Mouse (Mus musculus): ENCODE measurements around the gene Rpl14.

Gene Rpl14

GRCm38 (mm10) chr9:120603512-120603908 lies 32.3 kb downstream of the Rpl14 start:
- no peak for DNase-seq (ENCODE audit: extremely low spot score)

- no peak for DNase-seq (ENCODE audit: extremely low spot score)
Measured at GRCm38 (mm10) chr9:120603956-120604355, 32.7 kb downstream of the Rpl14 start.

GRCm38 (mm10) chr9:120611055-120611454 lies 39.8 kb downstream of the Rpl14 start:
- DNase-seq (ENCODE audit: extremely low spot score) = no peak

- no peak for DNase-seq (ENCODE audit: extremely low spot score)
Measured at GRCm38 (mm10) chr9:120614059-120614458, 42.8 kb downstream of the Rpl14 start.

GRCm38 (mm10) chr9:120618101-120618500 lies 46.9 kb downstream of the Rpl14 start:
- no peak for DNase-seq (ENCODE audit: extremely low spot score)

GRCm38 (mm10) chr9:120619347-120619708 lies 48.1 kb downstream of the Rpl14 start:
- DNase-seq (ENCODE audit: extremely low spot score) = no peak

GRCm38 (mm10) chr9:120619709-120620408 lies 48.6 kb downstream of the Rpl14 start:
- peak; percentile 67 for DNase-seq (ENCODE audit: extremely low spot score)

- DNase-seq (ENCODE audit: extremely low spot score) = no peak
Measured at GRCm38 (mm10) chr9:120620409-120620745, 49.1 kb downstream of the Rpl14 start.

Data from embryo, embryonic 9.5 days (tissue).